Mouse (Mus musculus) retina, postnatal 7 days (tissue): Measurements from ENCODE around the gene Itgav.
A peak's percentile ranks its signal among the peaks of the same experiment; 100 is the strongest.

Source experiments
- DNase-seq: peaks from one replicate; pipeline ENCODE4 v3.0.0-alpha.2; 2012; ENCODE audit warnings: low read depth, low spot score

Itgav gene

DNA sequence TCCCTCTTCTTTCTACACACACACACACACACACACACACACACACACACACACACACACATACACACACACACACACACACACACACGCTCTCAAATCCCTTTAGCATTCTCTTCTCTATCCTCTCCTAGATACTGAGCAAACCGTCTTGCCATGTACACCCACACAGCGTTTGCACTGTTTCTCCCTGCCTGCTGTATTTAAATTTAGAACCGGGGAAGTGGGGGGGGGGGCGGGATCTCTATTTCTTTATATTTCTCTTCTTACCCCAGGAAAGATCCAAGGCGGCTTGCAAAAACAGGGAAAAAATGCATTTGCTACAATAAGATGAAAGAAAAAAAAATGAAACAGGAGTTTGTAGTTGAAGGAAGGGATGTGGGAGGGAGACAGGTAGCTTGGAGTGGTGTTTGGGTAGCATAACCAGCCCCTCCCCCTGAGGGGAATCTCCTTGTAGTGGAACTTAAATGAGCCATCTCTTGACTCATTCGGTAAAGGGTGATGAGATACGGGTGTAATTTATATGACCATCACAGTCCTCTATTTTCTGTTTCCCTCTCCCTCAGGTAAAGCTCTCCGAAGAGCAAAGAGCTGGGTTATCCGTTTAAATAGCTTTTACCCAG lies 89.2 kb downstream of the Itgav start:
- DNase-seq: peak; percentile 16

DNA sequence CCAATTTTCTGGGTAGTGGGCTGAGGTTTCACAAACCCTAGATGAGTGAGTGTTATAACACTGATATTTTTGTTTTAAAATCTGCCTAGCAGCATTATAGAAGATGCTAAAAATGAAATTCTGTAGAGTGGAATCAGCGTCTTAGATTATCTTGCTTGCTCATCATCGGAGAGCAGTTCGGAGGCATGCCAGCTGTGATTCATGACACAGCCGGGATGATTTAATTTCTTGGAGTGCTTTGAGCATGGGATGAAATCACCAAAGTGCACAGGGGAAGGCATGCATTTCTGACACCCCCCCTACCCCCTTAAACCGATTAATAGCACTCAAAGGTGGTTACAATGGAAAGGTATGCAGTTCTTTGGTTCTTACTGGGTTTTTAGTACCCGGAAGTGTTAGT lies 89.8 kb downstream of the Itgav start:
- no peak for DNase-seq

DNA sequence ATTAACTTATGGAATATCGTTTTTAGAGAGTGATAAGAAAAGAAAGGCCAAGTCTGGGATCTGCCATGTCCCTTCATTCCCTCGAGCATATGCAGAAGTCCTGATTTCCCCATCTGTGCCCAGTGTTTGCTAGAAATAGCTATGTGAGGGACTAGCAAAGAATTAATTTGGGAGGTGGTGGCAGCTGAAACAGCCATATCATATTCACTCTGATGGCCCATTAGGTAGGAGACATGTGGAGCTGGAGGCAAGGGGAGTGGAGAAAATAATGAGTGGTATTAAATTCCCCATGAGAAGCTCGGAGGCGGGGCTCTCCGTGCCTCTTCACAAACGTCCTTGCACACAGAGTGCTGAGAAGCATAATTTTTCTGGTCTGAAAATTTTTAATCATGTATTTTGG lies 92.0 kb downstream of the Itgav start:
- DNase-seq: no peak

GRCm38 (mm10) chr2:83825161-83825560 lies 101.0 kb downstream of the Itgav start:
- no peak for DNase-seq

- DNase-seq: no peak
Measured at GRCm38 (mm10) chr2:83828895-83829539, 104.8 kb downstream of the Itgav start.

DNA sequence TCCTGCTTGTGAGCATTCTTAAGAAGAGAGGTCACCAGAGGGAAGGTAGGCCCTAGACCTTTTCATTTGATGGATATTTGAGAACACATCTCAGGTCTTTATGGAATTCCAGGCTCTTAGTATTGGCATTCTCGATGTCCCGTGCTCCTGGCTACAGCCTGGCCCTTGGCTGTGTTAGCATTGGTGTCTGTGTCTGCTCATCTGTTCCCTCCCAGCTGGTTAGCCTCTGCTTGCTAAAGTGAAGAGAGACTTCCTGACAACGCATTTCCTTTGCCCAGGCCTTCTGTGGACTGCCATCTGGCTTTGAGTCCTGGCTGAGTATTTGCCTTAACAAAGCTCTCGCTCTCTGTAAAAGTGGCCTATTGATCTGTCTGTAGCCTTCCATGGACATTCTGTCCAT lies 108.7 kb downstream of the Itgav start:
- DNase-seq: no peak

GRCm38 (mm10) chr2:83835313-83836070 lies 111.3 kb downstream of the Itgav start:
- DNase-seq: no peak

DNA sequence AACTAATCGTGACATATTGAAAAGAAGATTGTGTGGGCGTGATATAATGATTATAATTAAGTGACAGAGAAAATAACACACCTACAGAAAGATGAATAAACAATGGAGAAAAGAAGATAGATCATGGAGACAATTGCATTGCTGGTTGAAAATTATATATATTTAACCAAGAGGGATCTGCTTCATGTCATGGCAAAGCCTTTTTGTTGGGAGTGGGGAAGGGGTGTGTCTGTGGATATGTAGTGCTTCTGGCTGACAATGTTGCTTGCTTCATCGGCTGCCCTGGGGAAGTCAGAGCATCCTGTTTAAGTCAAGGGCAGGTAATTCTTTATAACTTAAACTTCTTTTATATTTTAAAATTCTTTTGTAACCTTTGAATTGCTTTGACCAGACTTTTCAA lies 124.3 kb downstream of the Itgav start:
- DNase-seq: no peak

GRCm38 (mm10) chr2:83853423-83853822 lies 129.2 kb downstream of the Itgav start:
- no peak for DNase-seq

DNA sequence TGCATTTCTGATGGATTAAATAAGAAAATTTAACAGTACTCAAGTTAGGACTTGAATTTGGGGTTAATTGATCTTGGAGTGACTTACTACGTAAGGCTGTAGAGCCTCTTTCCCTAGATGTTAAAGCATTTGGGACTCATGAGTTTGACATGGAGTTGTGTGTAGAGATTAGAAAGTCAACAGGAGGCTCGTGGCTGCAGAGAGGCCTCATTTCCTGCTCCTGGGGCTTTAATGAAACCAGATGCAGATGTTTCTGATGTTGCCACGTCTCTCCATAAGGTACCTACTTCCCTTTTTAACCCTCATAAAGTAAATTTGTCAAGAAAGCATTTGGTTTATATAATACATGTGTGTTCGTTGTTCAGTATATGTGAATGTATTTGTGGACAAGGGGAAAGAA lies 132.0 kb downstream of the Itgav start:
- no peak for DNase-seq
